Mouse (Mus musculus) heart, embryonic 16.5 days (tissue): Measurements from ENCODE around the gene Rab11fip4. TPM values are rescaled to one million over a fixed set of nuclear protein-coding genes. Genes with fewer than 3 reads are reported as not detected.

Experiments
- ATAC-seq: fragments of 200-750 bp; cut with Nextera tagmentation; replicated peaks from 2 replicates; pipeline ENCODE4 v1.8.0; 2017; ENCODE audit warnings: moderate number of reproducible peaks; ENCODE audit not compliant: insufficient read depth, low FRiP score; ENCODE audit errors: extremely low read depth
- H3K27ac ChIP-seq: fragments of 300-500 bp; sonication (generic); 2 replicates; pipeline ENCODE4 v1.5.1; 2014; ENCODE audit warnings: mild to moderate bottlenecking, low read length, control low read depth, moderate library complexity
- H3K27me3 ChIP-seq: fragments of 300-500 bp; sonication (generic); 2 replicates; pipeline ENCODE4 v1.6.1; 2014; ENCODE audit warnings: low read length, mixed read lengths; ENCODE audit not compliant: control insufficient read depth, insufficient read depth
- H3K36me3 ChIP-seq: fragments of 300-500 bp; sonication (generic); 2 replicates; pipeline ENCODE4 v1.6.1; 2014; ENCODE audit not compliant: control insufficient read depth, insufficient read depth
- H3K4me1 ChIP-seq: fragments of 300-500 bp; sonication (generic); 2 replicates; pipeline ENCODE4 v1.6.1; 2014; ENCODE audit warnings: low read length, mixed read lengths; ENCODE audit not compliant: control insufficient read depth, insufficient read depth
- H3K4me2 ChIP-seq: fragments of 300-500 bp; sonication (generic); 2 replicates; pipeline ENCODE4 v1.6.1; 2014; ENCODE audit warnings: low read depth, mild to moderate bottlenecking, control low read depth, low read length
- H3K4me3 ChIP-seq: fragments of 300-500 bp; sonication (generic); 2 replicates; pipeline ENCODE4 v1.5.1; 2014; ENCODE audit warnings: mild to moderate bottlenecking, control low read depth, low read length
- H3K9ac ChIP-seq: fragments of 300-500 bp; sonication (generic); 2 replicates; pipeline ENCODE4 v1.6.1; 2014; ENCODE audit warnings: low read length, control low read depth
- H3K9me3 ChIP-seq: fragments of 300-500 bp; sonication (generic); replicated peaks from 2 replicates; pipeline ENCODE4 v1.6.1; 2016; ENCODE audit warnings: low read length; ENCODE audit not compliant: control insufficient read depth
- WGBS: fragments of 180-500 bp; shearing (Covaris S2); extraction: QIAGEN DNeasy Blood & Tissue Kit; methylation state at CpG from one replicate; pipeline ENCODE4 v1.1.7; 2014; 5-methylcytosine and 5-hydroxymethylcytosine counted together
- polyA plus RNA-seq: library from polyadenylated mRNA; unstranded; fragments of >200 nt; fragmentation: Nextera tagmentation; extraction: Ambion mirVana; gene quantifications from 2 replicates; pipeline ENCODE4 v1.2.1, GENCODE M21; 2015

Rab11fip4 gene
- polyA plus RNA-seq, result 1.7 and 2.7 TPM in 2 replicates

GRCm38 (mm10) chr11:79590664-79591590 is at the start of gene Rab11fip4:
Gene Rab11fip4 (plus strand): TSS chr11:79591212.
- peak within 1 kb of the TSS; percentile 97 for H3K4me2 ChIP-seq
- ATAC-seq, result 0 out of 2 replicates have a peak, but pooled peaks have one; percentile 21
- H3K9me3 ChIP-seq, result no peaks in the 10 kb centered on the region
- H3K27me3 ChIP-seq, result peaks cover 53% of the 10 kb centered on the region
- H3K27ac ChIP-seq, result no peak within 1 kb of the TSS
- under 1% methylated on average over 95 of the region's 98 CpGs for WGBS
- H3K4me3 ChIP-seq, result peak within 1 kb of the TSS; percentile 65
- peak within 1 kb of the TSS; percentile 63 for H3K9ac ChIP-seq
- H3K4me1 ChIP-seq, result peaks cover 4% of the 10 kb centered on the region
- no peaks in the 10 kb centered on the region for H3K36me3 ChIP-seq

DNA sequence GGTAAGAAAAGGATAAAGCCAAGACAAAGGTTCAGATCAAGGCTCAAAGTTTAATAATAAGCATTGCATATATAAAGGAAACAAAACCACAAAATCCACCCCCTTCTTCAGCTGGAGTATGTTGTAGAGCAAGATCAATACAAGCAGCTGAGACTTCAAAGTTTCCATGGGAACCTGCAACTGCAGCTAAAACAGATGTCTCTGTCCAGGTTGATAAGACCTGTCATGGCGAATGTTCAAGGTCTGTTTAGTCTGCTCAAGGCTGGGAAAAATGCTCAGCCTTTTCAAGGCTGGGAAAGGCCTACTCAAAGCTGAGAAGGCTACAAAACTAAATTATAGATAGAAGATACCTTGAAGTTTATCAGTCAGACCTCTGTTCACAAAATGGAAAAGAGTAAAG is 38.4 kb upstream of the Rab11fip4 start:
- no peak for ATAC-seq

DNA sequence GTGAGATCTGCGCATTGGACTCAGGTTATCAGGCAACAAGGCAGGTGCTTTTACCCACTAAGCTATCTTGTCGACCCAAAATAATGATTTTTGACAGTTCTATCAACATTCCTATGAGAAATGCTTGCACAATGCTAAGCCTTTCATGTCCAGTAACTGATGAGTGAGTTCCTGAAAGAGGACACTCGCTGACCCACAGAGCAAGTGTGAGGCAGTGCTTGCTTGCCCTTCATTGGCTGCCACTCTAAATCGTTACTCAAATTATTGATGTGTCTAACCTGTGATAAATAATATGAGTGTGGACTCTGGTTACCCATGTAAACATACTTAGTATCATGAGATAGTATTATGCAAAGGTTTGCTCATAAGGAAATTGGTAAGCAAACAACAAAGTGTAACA is 30.5 kb upstream of the Rab11fip4 start:
- no peak overlapping the region for H3K27ac ChIP-seq
- no peaks in the 10 kb centered on the region for H3K27me3 ChIP-seq
- 86% methylated on average over 4 of the region's 4 CpGs for WGBS
- no peaks in the 10 kb centered on the region for H3K9me3 ChIP-seq
- no peak for ATAC-seq
- no peak overlapping the region for H3K4me2 ChIP-seq
- H3K4me1 ChIP-seq, result no peaks in the 10 kb centered on the region
- peaks cover 30% of the 10 kb centered on the region for H3K36me3 ChIP-seq
- H3K9ac ChIP-seq, result no peak overlapping the region
- no peak overlapping the region for H3K4me3 ChIP-seq

More for the DNA sequence above, 38.4 kb upstream of the Rab11fip4 start:
- no peaks in the 10 kb centered on the region for H3K9me3 ChIP-seq
- H3K4me3 ChIP-seq, result no peak overlapping the region
- H3K9ac ChIP-seq, result no peak overlapping the region
- WGBS, result 57% methylated on average over 1 of the region's 1 CpGs
- H3K4me2 ChIP-seq, result no peak overlapping the region
- H3K27ac ChIP-seq, result no peak overlapping the region
- peaks cover 35% of the 10 kb centered on the region for H3K36me3 ChIP-seq
- no peaks in the 10 kb centered on the region for H3K27me3 ChIP-seq
- no peaks in the 10 kb centered on the region for H3K4me1 ChIP-seq

- H3K4me2 ChIP-seq, result no peak overlapping the region
- peaks cover 42% of the 10 kb centered on the region for H3K36me3 ChIP-seq
- no peak for ATAC-seq
- no peaks in the 10 kb centered on the region for H3K9me3 ChIP-seq
- H3K27ac ChIP-seq, result no peak overlapping the region
- WGBS, result 93% methylated on average over 7 of the region's 7 CpGs
- no peaks in the 10 kb centered on the region for H3K4me1 ChIP-seq
- no peaks in the 10 kb centered on the region for H3K27me3 ChIP-seq
- H3K9ac ChIP-seq, result no peak overlapping the region
- no peak overlapping the region for H3K4me3 ChIP-seq
Measured at GRCm38 (mm10) chr11:79563493-79563892, 27.5 kb upstream of the Rab11fip4 start.

DNA sequence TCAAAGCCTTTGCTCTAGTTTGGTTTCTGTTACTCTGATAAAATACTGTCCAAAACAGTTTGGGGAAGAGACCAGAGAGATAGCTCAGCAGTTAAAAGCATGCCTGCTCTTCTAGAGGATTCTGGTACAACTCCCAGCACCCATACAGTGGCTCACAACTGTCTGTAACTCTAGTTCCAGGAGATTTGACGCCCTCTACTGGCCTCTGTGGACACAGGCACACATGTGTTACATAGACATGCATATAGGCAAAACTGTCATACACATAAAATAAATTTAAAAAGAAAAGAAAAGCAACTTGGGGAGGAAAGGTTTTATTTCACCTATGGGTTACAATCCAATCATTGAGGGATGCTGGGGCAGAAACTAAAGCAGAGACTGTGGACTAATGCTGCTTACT is 24.1 kb upstream of the Rab11fip4 start:
- Histone ChIP-seq H3K27ac (no peak overlapping the region), H3K4me3 (no peak overlapping the region), H3K27me3 (no peaks in the 10 kb centered on the region), H3K4me1 (no peaks in the 10 kb centered on the region), H3K36me3 (peaks cover 39% of the 10 kb centered on the region), H3K4me2 (no peak overlapping the region), H3K9ac (no peak overlapping the region), H3K9me3 (no peaks in the 10 kb centered on the region)
- 53% methylated on average over 1 of the region's 1 CpGs for WGBS
- ATAC-seq, result no peak

DNA sequence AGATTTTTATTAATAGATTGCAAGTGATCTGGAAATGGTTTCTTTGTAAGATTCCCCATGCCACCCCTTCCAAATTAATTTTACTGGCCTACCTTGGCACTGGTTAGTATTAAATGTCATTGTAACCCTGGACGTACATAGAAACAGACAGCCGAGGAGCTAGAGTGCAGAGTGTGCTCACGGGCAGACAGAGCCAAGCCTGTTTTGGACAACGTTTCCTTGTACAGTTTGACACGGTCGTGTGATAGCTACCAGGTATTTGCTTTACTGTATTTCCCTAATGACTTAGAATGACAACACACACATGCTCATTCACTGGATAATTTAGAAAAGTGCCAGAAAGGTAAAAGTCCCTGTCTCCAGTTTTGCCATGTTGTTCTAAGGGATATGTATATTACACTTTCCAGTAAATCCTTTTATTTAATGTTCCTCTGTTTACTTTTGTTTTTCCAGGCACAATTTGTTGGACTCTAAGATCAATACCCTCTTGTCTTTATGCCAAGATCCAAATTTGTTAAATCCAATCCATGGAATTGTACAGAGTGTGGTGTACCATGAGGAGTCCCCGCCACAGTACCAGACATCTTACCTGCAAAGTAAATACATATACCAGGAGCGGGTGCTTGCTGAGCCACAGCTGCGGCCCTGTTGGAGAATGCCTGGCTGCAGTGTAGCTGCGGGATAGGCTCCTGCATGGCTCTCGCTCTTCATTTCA is 22.7 kb upstream of the Rab11fip4 start:
- 84% methylated on average over 11 of the region's 11 CpGs for WGBS
- Histone ChIP-seq H3K9ac (no peak overlapping the region), H3K4me1 (no peaks in the 10 kb centered on the region), H3K4me3 (no peak overlapping the region), H3K27ac (no peak overlapping the region), H3K4me2 (no peak overlapping the region), H3K9me3 (no peaks in the 10 kb centered on the region), H3K36me3 (peaks cover 37% of the 10 kb centered on the region), H3K27me3 (no peaks in the 10 kb centered on the region)
- ATAC-seq, result no peak

DNA sequence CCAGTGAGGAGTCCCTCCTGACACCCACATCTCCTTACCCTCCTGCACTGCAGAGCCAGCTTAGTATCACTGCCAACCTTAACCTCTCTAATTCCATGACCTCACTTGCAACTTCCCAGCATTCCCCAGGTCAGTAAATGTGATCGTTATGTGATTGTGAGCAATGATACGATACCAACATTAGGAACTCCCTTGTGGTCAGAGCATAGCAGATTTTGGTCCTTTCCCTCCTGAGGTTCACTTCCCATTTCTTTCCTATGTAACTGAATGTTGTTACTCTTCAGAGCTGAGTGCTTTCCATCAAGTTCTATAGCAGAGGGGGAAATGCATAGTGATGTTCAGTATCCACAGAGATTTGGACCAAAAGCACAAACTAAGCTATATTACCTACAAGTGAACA is 20.7 kb upstream of the Rab11fip4 start:
- H3K36me3 ChIP-seq, result peaks cover 31% of the 10 kb centered on the region
- no peaks in the 10 kb centered on the region for H3K9me3 ChIP-seq
- no peak overlapping the region for H3K9ac ChIP-seq
- H3K4me3 ChIP-seq, result no peak overlapping the region
- no peak overlapping the region for H3K27ac ChIP-seq
- no peaks in the 10 kb centered on the region for H3K27me3 ChIP-seq
- ATAC-seq, result no peak
- H3K4me1 ChIP-seq, result no peaks in the 10 kb centered on the region; the same call in 1 of the 2 replicates
- 88% methylated on average over 2 of the region's 2 CpGs for WGBS
- H3K4me2 ChIP-seq, result no peak overlapping the region

GRCm38 (mm10) chr11:79573836-79574235 is 17.2 kb upstream of the Rab11fip4 start:
- Histone ChIP-seq H3K4me2 (no peak overlapping the region), H3K4me1 (peaks cover 6% of the 10 kb centered on the region; the same call in 1 of the 2 replicates), H3K9me3 (no peaks in the 10 kb centered on the region), H3K27ac (no peak overlapping the region), H3K36me3 (peaks cover 14% of the 10 kb centered on the region), H3K4me3 (no peak overlapping the region), H3K27me3 (no peaks in the 10 kb centered on the region), H3K9ac (no peak overlapping the region)
- WGBS, result 78% methylated on average over 3 of the region's 3 CpGs
- no peak for ATAC-seq
